Mouse (Mus musculus) liver, postnatal 0 days (tissue): ENCODE measurements at regions not wholly inside any gene's neighbourhood (a gene's known extent, or its start where the extent isn't known, plus 50 kb on each side); places are given as distances from the start of the nearest gene placed in this dataset.

ENCODE experiments used
- ATAC-seq: fragments of 200-750 bp; cut with Nextera tagmentation; 2 replicates; pipeline ENCODE4 v1.8.0; 2017; ENCODE audit warnings: mild to moderate bottlenecking, moderate library complexity
- DNase-seq: peaks from one replicate; pipeline ENCODE4 v3.0.0-alpha.2; 2016
- H3K27ac ChIP-seq: fragments of 300-500 bp; sonication (generic); 2 replicates; pipeline ENCODE4 v1.5.1; 2014; ENCODE audit warnings: antibody characterized with exemption, moderate library complexity, mild to moderate bottlenecking, low read depth
- H3K27me3 ChIP-seq: fragments of 300-500 bp; sonication (generic); 2 replicates; pipeline ENCODE4 v1.6.1; 2014; ENCODE audit warnings: low read length, control low read depth, mixed read lengths; ENCODE audit not compliant: insufficient read depth
- H3K36me3 ChIP-seq: fragments of 300-500 bp; sonication (generic); replicated peaks from 2 replicates; pipeline ENCODE4 v1.6.1; 2014; ENCODE audit warnings: mild to moderate bottlenecking, control low read depth, low read length, moderate library complexity, mixed read lengths; ENCODE audit not compliant: insufficient read depth
- H3K4me1 ChIP-seq: fragments of 300-500 bp; sonication (generic); 2 replicates; pipeline ENCODE4 v1.6.1; 2014; ENCODE audit warnings: antibody characterized with exemption, mild to moderate bottlenecking, control low read depth; ENCODE audit not compliant: insufficient read depth
- H3K4me2 ChIP-seq: fragments of 300-500 bp; sonication (generic); 2 replicates; pipeline ENCODE4 v1.6.1; 2014; ENCODE audit warnings: low read depth, mild to moderate bottlenecking, low read length, moderate library complexity, mixed read lengths
- H3K4me3 ChIP-seq: fragments of 300-500 bp; sonication (generic); 2 replicates; pipeline ENCODE4 v1.5.1; 2014; ENCODE audit warnings: low read depth, low read length
- H3K9ac ChIP-seq: fragments of 300-500 bp; sonication (generic); replicated peaks from 2 replicates; pipeline ENCODE4 v1.6.1; 2014; ENCODE audit warnings: mild to moderate bottlenecking, moderate library complexity
- H3K9me3 ChIP-seq: fragments of 300-500 bp; sonication (generic); 2 replicates; pipeline ENCODE4 v1.6.1; 2016; ENCODE audit warnings: mild to moderate bottlenecking, control low read depth, low read length, mixed read lengths
- CTCF ChIP-seq: sonication (generic); IDR thresholded peaks from 2 replicates; pipeline ENCODE4 v1.5.1; 2016; ENCODE audit warnings: antibody characterized with exemption, low read depth
- EP300 ChIP-seq: IDR thresholded peaks from 2 replicates; pipeline ENCODE4 v1.6.1; 2016; ENCODE audit warnings: antibody characterized with exemption, low read depth, mild to moderate bottlenecking
- WGBS: fragments of 180-500 bp; shearing (Covaris S2); extraction: QIAGEN DNeasy Blood & Tissue Kit; methylation state at CpG from one replicate; pipeline ENCODE4 v1.1.7; 2014; ENCODE audit not compliant: insufficient replicate concordance; 5-methylcytosine and 5-hydroxymethylcytosine counted together

DNA sequence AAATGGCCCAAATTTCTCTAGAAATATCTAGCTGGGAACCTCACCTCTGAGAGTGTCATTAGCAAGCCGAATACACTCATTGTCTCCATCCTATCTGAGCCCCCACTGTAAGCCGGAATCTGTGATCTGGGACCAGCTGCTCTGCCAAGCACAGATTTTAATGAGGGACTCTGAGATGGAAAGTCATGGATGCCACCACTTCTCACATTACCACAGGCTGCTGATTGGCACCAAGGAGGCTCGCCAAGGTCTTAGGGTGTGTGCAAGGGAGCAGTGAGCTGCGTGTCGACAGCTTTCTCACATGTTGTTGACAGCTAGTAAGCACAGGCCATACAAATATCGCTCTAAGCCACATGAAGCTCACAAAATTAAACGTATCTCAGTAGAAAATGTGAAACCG lies 250.1 kb upstream of the Gm6657 start:
- no peaks in the 10 kb centered on the region for H3K27me3 ChIP-seq
- H3K4me1 ChIP-seq = peaks cover under 1% of the 10 kb centered on the region
- WGBS = 70% methylated on average over 8 of the region's 8 CpGs
- H3K4me2 ChIP-seq = no peak overlapping the region
- no peak for DNase-seq
- no peaks in the 10 kb centered on the region for H3K36me3 ChIP-seq
- no peak for TF ChIP-seq EP300
- no peak for TF ChIP-seq CTCF
- no peak for ATAC-seq
- H3K4me3 ChIP-seq = no peak overlapping the region
- no peak overlapping the region for H3K9ac ChIP-seq
- H3K27ac ChIP-seq = no peak overlapping the region
- H3K9me3 ChIP-seq = no peaks in the 10 kb centered on the region

DNA sequence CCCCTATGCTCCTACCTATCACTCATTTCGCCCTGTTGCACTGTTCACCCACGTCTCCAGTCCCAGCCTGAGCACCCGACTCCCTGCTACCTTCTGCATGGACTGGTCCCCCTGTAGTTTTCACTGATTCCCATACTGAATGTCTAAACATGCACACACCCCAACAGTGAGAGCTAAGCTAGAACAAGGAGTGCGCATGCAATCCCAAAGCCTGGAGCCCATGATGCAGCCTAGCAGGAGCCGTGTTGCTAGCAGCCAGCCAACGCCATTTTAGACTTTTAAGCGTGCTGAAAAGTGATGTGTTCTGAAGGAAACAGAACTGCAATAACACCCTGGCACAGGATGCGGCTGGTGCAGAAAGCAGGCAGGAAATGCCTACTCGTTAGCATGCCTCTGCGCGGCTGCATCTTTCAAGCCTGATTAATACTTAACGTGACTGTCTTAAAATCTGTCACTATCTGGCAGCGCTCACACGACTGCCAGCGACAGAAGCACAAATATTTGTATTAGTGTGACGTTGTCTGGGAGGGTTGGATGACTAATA lies 244.5 kb upstream of the Gm6657 start:
- H3K4me2 ChIP-seq = peak overlapping the region; percentile 52
- no peaks in the 10 kb centered on the region for H3K27me3 ChIP-seq
- TF ChIP-seq CTCF = no peak
- H3K4me3 ChIP-seq = no peak overlapping the region
- peaks cover 7% of the 10 kb centered on the region for H3K4me1 ChIP-seq
- no peaks in the 10 kb centered on the region for H3K9me3 ChIP-seq
- WGBS = 14% methylated on average over 16 of the region's 16 CpGs
- peak; percentile 81 for ATAC-seq
- H3K9ac ChIP-seq = 0 out of 2 replicates have a peak overlapping the region, but pooled peaks have one; percentile 5
- peak; percentile 32 for DNase-seq
- no peaks in the 10 kb centered on the region for H3K36me3 ChIP-seq
- H3K27ac ChIP-seq = peak overlapping the region; percentile 59

DNA sequence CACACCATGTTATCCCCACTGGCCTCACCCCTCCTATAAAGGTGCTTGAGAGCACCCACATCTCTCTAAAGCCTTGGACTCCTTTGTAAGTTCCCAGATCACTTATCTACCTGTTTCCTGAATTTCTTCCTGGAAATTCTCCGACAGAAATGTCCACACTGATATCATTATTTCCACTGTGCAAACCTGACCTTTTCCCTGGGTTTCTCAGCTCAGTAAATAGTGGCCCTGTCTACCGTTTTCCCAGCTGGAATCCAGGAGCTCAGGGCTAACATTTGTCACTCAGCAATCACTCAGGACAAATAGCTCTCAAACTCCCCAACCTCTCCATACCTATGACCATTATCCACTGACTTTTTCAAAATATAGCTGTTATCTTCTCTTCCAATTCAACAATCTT lies 241.6 kb upstream of the Gm6657 start:
- ATAC-seq = peak; percentile 79

DNA sequence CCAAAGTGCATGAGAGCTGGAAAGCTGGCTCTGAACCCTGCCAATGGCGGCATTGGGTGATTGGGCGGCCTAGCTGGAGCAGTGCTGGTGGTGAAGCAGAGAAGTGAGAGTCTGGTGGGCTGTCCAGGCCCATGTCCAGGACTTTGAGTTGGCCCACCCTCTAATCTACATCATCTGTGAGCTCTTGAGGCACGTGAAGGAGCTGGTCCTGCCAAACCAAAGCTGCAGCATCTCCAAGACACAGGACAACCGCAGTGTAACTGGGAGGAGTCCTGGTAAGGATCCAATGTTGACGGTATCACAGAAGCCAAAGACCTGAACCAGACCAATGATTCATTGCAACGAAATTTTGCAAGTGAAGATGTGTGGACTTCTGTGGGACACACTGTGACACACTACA lies 231.4 kb upstream of the Gm6657 start:
- Histone ChIP-seq H3K9ac (no peak overlapping the region), H3K4me2 (no peak overlapping the region), H3K4me1 (no peaks in the 10 kb centered on the region), H3K27ac (no peak overlapping the region), H3K36me3 (no peaks in the 10 kb centered on the region), H3K27me3 (no peaks in the 10 kb centered on the region), H3K4me3 (no peak overlapping the region), H3K9me3 (no peaks in the 10 kb centered on the region; the same call in 1 of the 2 replicates)
- WGBS = 78% methylated on average over 6 of the region's 6 CpGs
- DNase-seq = no peak
- TF ChIP-seq EP300 = no peak
- no peak for TF ChIP-seq CTCF
- no peak for ATAC-seq

More for the DNA sequence above, 241.6 kb upstream of the Gm6657 start:
- H3K4me1 ChIP-seq = peaks cover 7% of the 10 kb centered on the region
- peak overlapping the region; percentile 72 for H3K27ac ChIP-seq
- WGBS = 34% methylated on average over 2 of the region's 2 CpGs
- no peaks in the 10 kb centered on the region for H3K9me3 ChIP-seq
- H3K27me3 ChIP-seq = no peaks in the 10 kb centered on the region
- no peaks in the 10 kb centered on the region for H3K36me3 ChIP-seq
- H3K4me3 ChIP-seq = no peak overlapping the region
- no peak overlapping the region for H3K9ac ChIP-seq
- peak; percentile 17; the same call in 1 of the 2 replicates for TF ChIP-seq EP300
- no peak for TF ChIP-seq CTCF
- no peak for DNase-seq
- no peak overlapping the region for H3K4me2 ChIP-seq

DNA sequence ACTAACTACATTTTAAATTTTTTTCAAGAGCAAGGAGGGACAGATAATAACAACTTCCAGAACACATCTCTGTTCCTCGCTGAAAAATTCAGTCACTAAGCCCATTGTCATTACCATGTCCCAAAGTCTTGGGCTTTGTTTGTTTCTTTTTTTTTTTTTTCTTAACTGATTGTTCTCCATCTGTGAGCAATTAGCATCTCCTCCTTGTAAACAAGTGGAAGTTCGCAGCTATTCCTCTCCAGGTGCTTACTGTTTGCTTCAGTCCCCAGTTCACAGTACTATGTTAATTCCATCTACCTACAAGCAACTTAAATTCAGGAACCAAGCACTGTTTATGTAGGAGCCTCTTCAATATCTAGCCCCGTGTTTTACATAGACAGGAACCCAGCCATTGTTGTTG lies 225.5 kb upstream of the Gm6657 start:
- Histone ChIP-seq H3K4me3 (no peak overlapping the region), H3K9ac (no peak overlapping the region), H3K36me3 (no peaks in the 10 kb centered on the region), H3K4me1 (no peaks in the 10 kb centered on the region), H3K4me2 (no peak overlapping the region), H3K27ac (no peak overlapping the region), H3K9me3 (no peaks in the 10 kb centered on the region; the same call in 1 of the 2 replicates), H3K27me3 (no peaks in the 10 kb centered on the region)
- 53% methylated on average over 3 of the region's 3 CpGs for WGBS
- ATAC-seq (no peak), DNase-seq (no peak)
- TF ChIP-seq EP300 (no peak), CTCF (no peak)

DNA sequence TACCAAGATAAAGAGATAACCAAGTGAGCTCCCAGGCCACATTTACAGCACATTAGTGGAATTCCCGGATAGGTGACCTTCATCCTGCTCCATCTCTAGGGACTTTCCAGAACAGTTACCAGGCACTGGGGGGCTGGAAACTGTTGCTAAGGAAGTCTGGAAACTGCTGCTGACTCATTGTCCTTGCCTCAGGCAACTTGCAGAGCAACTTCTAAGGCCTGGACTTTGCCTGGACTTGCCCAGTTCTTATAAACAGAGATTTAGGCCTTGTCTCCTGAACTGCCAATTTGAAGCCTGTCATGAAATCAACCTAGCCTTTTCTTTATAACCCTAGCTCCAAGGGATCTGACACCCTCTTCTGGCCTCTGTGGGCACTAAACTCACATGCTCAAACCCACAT lies 224.0 kb upstream of the Gm6657 start:
- H3K27ac ChIP-seq = no peak overlapping the region
- H3K4me3 ChIP-seq = no peak overlapping the region
- no peaks in the 10 kb centered on the region for H3K36me3 ChIP-seq
- WGBS = 82% methylated on average over 1 of the region's 1 CpGs
- TF ChIP-seq EP300 = no peak
- H3K27me3 ChIP-seq = no peaks in the 10 kb centered on the region
- H3K9me3 ChIP-seq = no peaks in the 10 kb centered on the region; the same call in 1 of the 2 replicates
- no peak overlapping the region for H3K4me2 ChIP-seq
- H3K9ac ChIP-seq = no peak overlapping the region
- DNase-seq = no peak
- no peaks in the 10 kb centered on the region for H3K4me1 ChIP-seq
- ATAC-seq = no peak

DNA sequence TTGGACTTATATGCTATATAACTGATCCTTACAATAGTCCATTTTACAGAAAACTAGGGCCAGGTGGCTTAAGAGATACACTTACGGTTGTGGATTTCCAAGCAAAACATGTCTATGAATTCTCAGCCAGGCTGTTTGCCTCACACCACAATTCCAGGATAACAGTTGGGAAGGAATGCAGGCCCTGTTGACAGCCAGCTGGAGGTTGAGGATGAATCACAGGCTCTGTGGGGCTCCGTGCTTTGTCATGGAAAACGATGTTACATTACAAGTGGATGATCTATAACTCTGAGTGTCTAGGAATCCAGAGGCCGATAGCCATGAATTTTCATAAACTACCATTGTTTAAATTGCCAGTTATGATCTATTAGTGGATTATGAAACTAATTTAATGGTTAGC lies 221.9 kb upstream of the Gm6657 start:
- H3K9me3 ChIP-seq = no peaks in the 10 kb centered on the region
- H3K4me3 ChIP-seq = no peak overlapping the region
- no peaks in the 10 kb centered on the region for H3K27me3 ChIP-seq
- ATAC-seq = no peak
- no peak overlapping the region for H3K4me2 ChIP-seq
- no peaks in the 10 kb centered on the region for H3K36me3 ChIP-seq
- H3K27ac ChIP-seq = no peak overlapping the region
- DNase-seq = no peak
- no peaks in the 10 kb centered on the region for H3K4me1 ChIP-seq
- 73% methylated on average over 4 of the region's 4 CpGs for whole genome bisulfite sequencing
- no peak overlapping the region for H3K9ac ChIP-seq
- TF ChIP-seq EP300 (no peak), CTCF (no peak)
